Mouse (Mus musculus) layer of hippocampus, postnatal 36 days (tissue): ENCODE data around the gene Mto1. TPM values are rescaled to one million over a fixed set of nuclear protein-coding genes. Genes with fewer than 3 reads are reported as not detected.
"Not testable (repeated sequence)": the region's sequence is repeated elsewhere in the genome, so short reads cannot be mapped to it uniquely, and the experiment has no call there.

Experiments used
- DNase-seq, 2 experiments: peaks; one replicate each; pipeline ENCODE4 v3.0.0; 2022
- total RNA-seq, 2 experiments: library from RNA; stranded (reverse); gene quantifications; 2 replicates each; pipeline ENCODE4 v1.2.3; 2021

The Mto1 gene
- total RNA-seq, 2 experiments from 2014 or later, result 24.3 to 26.3 TPM

DNA sequence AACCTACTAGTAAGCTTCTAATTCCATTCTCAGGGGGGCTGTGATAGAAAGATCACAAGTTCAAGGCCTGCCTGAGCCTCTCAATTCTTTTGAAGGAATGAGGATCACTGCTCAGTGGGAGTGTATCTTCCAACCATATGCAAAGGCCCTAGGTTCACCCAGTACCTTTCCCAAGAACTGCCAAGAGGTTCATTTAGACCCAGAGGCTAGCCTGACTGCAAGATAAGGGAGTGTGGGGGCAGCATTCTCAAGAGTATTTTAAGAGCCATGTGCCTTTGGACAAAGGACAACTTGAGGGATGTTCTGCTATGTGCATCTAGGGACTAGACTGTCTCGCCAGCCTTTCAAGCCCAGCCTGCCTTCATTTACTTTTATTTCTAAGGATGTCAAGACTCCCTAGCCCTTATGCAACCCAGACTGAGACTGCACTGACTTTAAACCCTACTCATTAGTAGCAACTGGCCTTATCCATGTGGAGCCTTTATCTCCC lies 28.6 kb downstream of the Mto1 start:
- no peak for DNase-seq

DNA sequence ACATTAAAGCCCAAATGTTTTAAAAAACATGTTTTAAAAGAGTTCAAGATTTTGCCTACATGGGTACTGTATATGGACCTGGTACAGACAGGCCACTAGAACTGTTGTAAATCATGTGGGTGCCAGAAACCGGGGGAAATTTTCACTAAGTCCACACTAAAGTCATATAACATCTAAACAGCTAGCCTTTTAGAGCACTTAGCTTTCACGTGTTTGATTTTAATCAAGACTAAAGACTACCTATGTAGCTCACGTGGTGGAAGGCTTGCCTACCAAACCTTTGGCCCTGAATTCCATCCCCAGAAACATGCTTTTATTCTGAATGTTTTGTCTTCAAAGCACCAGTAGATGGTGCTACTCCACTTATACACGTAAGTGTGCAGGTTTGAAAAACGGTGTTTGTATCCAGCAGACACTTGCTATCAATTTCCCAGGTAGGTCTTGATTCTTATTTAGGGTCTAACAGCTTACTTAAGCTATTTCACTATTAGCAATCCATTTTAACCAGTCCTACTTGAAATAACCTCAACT lies 29.1 kb downstream of the Mto1 start:
- DNase-seq, result no peak

GRCm38 (mm10) chr9:78478009-78478605 lies 30.1 kb downstream of the Mto1 start:
- DNase-seq, result not testable (repeated sequence)

DNA sequence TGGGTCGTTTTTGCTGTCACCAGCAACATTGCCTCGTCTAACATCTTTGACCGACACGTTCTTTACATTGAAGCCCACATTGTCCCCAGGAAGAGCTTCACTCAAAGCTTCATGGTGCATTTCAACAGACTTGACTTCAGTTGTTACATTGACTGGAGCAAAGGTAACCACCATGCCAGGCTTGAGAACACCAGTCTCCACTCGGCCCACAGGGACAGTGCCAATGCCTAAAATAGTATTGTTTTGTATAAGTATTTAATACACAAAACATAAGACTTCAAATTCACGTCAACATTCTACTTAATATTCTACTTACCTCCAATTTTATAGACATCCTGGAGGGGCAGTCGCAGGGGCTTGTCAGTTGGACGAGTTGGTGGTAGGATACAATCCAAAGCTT lies 31.3 kb downstream of the Mto1 start:
- not testable (repeated sequence) for DNase-seq

- not testable (repeated sequence) for DNase-seq
Measured at GRCm38 (mm10) chr9:78480227-78480626, 32.2 kb downstream of the Mto1 start.

DNA sequence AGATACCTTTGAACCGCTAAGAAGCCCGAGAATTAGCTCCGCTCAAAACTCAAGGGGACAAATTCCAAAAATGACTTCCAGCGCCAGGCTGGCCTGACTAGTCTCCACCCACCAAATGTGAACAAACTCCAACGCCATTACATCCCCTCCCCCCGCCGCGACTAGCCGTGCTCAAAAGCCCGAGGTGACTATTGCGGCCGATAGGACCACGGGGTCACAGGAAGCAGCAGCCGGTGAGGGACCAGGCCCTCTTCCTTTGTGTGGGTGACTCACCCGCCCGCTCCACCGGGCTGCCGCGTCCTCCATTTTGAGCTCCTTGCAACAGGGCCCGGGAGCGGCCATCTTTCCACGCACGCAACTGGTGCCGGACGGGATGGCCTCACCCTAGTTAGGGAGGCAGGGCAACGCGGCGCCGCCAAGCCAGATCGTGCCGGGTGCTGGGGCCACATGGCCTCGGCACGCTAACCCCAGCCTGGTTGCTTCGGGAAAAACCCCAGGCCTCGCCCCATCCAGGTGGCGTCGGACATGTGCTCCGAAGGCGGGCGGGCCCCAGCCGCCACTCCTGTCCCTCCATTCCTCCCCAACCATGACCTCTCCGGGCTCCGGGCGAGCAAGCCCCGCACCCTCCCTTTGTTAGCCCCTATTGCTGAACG lies 32.8 kb downstream of the Mto1 start:
- peak; percentile 67 to 71 for DNase-seq

DNA sequence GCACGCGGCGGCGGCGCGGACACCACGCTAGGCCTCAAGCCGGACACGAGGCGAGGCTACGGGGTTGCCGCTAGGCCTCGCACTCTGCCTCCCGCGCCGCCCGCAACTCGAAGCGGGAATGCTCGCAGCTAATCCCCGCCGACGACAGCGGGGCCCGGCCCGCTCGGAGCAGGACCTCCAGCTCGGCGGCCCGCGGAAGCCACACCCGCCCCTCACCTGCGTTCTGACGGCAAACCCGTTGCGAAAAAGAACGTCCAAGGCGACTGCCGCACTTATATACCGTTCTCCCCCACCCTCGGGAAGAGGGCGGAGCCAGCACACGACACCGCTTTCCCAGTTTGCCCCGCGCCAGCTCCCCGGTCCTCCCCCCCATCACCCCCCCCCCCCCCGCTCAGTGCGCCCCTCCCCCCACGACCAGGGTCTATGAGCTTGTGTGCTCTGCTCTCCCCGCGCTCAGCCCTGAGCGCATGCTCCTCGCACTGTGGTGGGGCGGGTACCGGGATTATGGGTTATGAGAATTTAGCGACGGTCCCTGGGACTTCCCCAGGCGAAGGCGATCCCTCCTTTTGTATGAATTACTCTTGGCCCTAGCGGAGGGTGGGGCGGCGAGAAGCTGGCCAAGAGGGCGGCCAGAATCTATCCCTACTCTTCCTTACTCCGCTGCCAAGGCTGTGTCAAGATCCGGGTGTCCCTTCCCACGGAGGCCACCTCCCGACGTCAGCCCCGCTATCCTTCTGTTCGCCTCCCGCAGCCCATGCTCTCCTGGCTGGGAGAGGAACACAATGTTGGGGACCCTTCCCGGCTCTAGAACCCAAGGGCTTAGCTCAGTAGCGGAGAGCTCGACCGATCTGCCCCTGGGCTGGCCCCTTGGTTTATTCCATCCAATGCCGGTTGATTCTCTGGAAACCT lies 33.7 kb downstream of the Mto1 start:
- DNase-seq, result peak; percentile 95

DNA sequence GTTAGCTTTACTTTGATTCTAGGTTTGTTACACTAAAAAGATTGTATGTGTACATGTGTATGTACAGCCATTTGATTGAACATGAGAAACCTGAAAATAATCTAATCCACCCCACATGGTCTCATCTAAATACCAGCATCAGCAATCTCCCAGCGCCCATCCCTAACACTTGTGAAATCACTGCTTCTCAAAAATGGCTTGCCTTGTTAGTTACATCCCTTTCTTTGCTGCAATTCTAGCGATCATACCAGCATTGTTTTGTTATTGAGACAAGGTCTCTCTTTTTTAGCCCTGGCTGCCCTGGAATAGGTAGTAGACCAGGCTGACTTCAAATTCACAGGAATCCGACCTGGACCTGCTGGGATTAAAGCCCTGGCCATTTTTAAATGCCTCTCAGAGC lies 34.4 kb downstream of the Mto1 start:
- DNase-seq, result no peak

DNA sequence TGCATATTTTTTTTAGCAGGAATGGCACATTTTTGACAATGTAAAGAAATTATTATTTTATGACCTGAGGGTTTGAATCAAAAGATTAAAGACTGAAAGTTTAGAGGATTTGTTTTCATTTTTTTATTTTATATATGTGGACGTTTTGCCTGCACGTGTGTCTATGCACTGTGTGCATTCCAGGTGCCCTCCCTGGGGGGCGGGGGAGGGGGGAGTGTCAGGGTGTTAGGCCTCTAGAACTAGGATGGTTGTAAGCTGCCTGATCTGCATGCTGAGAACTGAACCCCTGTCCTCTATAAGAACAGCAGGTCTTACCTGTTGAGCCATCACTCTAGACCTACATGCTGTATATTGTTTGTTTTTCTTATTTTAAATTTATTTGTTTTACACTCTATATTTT lies 36.7 kb downstream of the Mto1 start:
- no peak for DNase-seq

GRCm38 (mm10) chr9:78488021-78488420 lies 40.0 kb downstream of the Mto1 start:
- DNase-seq, result not testable (repeated sequence)

- no peak for DNase-seq
Measured at GRCm38 (mm10) chr9:78488890-78489420, 40.9 kb downstream of the Mto1 start, which contains the start of gene Eef1a1. Gene Eef1a1 (minus strand): TSS chr9:78489151.

GRCm38 (mm10) chr9:78491169-78491568 lies 43.2 kb downstream of the Mto1 start:
- DNase-seq, result no peak

- DNase-seq, result no peak
Measured at GRCm38 (mm10) chr9:78492254-78492653, 44.2 kb downstream of the Mto1 start.

DNA sequence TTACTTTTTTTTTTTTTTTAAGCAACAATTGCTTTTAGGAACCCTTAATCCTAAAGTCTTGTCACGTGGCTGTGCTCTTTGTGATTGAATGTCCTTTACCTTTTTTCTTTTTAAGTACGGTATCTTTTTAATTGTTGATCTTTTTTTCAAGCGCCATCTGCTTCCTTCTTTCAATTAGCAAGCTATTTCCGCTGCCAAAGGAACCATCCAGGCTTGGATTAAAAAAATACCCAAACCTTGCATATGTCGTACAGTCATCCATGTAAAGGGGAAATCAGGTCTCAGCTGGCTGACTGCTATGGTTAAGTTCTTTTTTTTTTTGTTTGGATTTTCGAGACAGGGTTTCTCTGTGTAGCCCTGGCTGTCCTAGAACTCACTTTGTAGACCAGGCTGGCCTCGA lies 45.2 kb downstream of the Mto1 start:
- DNase-seq, result no peak

DNA sequence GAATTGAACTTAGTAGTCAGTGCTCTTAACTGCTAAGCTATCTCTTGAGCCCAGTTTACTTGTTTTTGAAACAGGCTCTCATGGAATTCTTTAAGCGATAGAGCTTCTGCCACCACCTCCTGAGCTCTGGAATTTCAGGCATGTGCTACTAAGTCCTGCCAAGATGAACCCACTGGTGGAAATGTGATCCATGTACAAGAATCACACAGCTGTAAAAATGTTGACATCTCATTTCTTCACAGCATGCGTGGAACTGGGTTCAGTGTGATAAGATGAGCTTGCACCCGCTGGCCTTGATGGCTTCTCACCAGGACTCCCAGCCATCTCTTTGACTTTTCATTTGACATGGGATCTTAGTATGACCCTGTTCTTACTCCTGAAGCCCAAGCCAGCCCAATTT lies 52.4 kb downstream of the Mto1 start:
- no peak for DNase-seq

DNA sequence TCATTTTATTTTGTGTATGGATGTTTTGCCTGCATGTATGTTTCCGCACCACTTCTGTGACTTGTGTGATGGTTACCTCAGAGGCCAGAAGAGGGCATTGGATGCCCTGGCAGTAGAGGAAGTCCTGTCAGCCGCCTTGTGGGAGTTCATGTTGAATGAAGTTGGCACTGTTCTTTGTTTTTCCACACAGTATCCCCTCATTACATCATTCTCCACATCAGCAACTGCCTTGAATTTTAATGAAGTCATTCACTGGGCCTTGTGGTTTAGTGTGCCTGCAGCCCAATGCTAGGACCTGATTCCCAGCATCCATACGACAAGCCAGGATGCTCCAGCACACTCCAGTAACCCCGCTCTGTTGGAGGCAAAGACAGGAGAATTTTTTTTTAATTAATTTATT lies 53.3 kb downstream of the Mto1 start:
- no peak for DNase-seq

GRCm38 (mm10) chr9:78503223-78504079 lies 55.4 kb downstream of the Mto1 start:
- no peak for DNase-seq

DNA sequence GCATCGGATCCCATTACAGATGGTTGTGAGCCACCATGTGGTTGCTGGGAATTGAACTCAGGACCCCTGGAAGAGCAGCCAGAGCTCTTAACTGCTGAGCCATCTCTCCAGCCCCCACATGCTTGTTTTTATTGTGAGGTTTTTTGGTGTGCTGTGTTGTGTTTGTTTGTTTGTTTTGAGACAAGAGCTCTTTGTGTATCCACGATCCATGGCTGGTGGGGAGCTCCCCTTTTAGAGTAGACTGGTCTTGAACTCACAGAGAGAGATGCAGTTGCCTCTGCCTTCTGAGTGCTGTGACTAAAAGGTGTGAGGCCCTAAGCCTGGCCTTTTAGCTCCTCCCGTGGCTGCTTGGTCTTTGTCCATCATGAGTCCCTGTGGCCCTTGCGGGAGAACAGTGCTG lies 56.1 kb downstream of the Mto1 start:
- DNase-seq, result no peak

DNA sequence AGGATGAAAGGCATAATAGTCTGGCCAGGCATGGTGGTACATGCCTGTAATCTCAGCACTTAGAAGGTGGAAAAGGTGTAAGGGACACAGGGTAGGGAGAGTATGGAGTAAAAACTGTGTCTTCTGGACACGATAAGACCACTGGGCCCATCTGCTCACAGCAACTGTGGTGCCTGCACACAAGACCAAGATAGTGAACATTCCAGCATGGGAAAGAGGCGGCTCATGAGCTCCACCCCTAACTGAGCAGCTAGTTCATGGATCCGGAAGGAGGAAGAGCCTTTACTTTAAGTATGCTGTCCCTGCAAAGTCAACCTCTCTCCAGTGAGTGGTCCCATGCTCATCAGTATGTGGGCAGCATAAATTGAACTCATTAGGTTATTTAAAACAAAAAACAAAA lies 56.7 kb downstream of the Mto1 start:
- no peak for DNase-seq

DNA sequence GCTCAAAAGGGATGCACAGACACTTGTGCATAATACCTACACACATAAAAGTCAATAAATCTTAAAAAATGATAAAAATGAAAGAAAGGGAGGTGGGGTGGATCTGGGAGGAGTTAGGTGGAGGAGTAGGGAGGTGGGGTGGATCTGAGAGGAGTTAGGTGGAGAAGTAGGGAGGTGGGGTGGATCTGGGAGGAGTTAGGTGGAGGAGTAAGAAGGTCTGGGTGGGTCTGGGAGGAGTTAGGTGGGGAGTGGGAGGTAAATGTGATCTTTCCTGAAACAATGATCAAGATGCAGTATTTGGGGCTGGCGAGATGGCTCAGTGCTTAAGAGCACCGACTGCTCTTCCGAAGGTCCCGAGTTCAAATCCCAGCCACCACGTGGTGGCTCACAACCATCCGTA lies 57.2 kb downstream of the Mto1 start:
- no peak for DNase-seq

GRCm38 (mm10) chr9:78506002-78506721 lies 58.2 kb downstream of the Mto1 start:
- no peak for DNase-seq
